Mouse (Mus musculus) bone marrow, adult 2 months (tissue): Measurements from ENCODE around the gene Zfp870.

Experiments
- CTCF ChIP-seq: fragments of 200-500 bp; IDR thresholded peaks from 2 replicates; pipeline ENCODE4 v1.5.1; 2011; ENCODE audit warnings: low read length, control low read depth; ENCODE audit not compliant: control insufficient read depth, insufficient read depth
- POLR2A ChIP-seq: fragments of 200-500 bp; IDR thresholded peaks from 2 replicates; pipeline ENCODE4 v1.6.1; 2011; ENCODE audit warnings: low read depth, mild to moderate bottlenecking, control low read depth, low read length, borderline replicate concordance; ENCODE audit not compliant: control insufficient read depth

DNA sequence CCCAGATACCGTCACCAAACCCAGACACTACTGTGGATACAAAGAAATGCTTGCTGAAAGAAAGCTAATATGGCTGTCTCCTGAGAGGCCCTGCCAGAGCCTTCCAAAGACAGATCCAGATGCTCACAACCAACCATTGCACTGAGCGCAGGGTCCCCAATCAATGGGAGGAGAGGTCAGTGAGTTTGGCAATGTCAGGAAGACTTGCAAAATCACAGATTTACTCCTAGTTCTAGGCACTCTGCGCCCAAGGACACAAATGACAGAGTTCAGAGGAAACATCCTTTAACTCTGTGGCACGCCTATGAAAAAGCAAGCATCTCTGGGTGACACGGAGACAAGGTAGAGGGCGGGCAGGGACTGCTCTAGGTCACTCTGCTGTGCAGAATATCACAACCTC lies 1.8 kb downstream of the Zfp870 start:
- TF ChIP-seq CTCF (no peak), POLR2A (no peak)
